Mouse (Mus musculus) ES-E14 (cell line): ENCODE measurements at regions not wholly inside any gene's neighbourhood (a gene's known extent, or its start where the extent isn't known, plus 50 kb on each side); places are given as distances from the start of the nearest gene placed in this dataset.

Experiments
- DNase-seq: peaks from one replicate; pipeline ENCODE4 v3.0.0-alpha.2; 2013; ENCODE audit warnings: low read depth, low spot score
- H3K27ac ChIP-seq: 2 replicates; pipeline ENCODE4 v1.5.1; 2012; ENCODE audit warnings: low read depth, mild to moderate bottlenecking, low read length, moderate library complexity, mixed read lengths; ENCODE audit not compliant: poor library complexity, insufficient read depth, severe bottlenecking
- H3K36me3 ChIP-seq: 2 replicates; pipeline ENCODE4 v1.6.1; 2012; ENCODE audit warnings: mild to moderate bottlenecking, low read length, moderate library complexity, mixed read lengths; ENCODE audit not compliant: control insufficient read depth, poor library complexity, insufficient read depth, severe bottlenecking
- H3K4me1 ChIP-seq, 2 experiments: fragments of 150-350 bp in 1 of 2; sonication (generic) in 1 of 2; 2 replicates each; pipeline ENCODE4 v1.6.1; 2012; ENCODE audit warnings: low read length in 2 of 2, mild to moderate bottlenecking in 1 of 2, mixed read lengths in 1 of 2; ENCODE audit not compliant: control insufficient read depth in 2 of 2, insufficient read depth in 2 of 2, poor library complexity in 1 of 2
- H3K4me3 ChIP-seq, 2 experiments: fragments of 150-350 bp in 1 of 2; sonication (generic) in 1 of 2; 2 replicates each; pipeline ENCODE4 v1.5.1; 2012; ENCODE audit warnings: low read length in 2 of 2, low read depth in 1 of 2, mild to moderate bottlenecking in 1 of 2, mixed read lengths in 1 of 2; ENCODE audit not compliant: insufficient read depth in 1 of 2, poor library complexity in 1 of 2, severe bottlenecking in 1 of 2
- H3K9ac ChIP-seq: 2 replicates; pipeline ENCODE4 v1.6.1; 2012; ENCODE audit warnings: low read depth, mild to moderate bottlenecking, low read length, mixed read lengths; ENCODE audit not compliant: poor library complexity, insufficient read depth, severe bottlenecking
- H3K9me3 ChIP-seq: fragments of 150-350 bp; sonication (generic); 2 replicates; pipeline ENCODE4 v1.6.1; 2012; ENCODE audit warnings: low read depth, mild to moderate bottlenecking, low read length; ENCODE audit not compliant: control insufficient read depth, insufficient read depth
- CHD2 ChIP-seq: IDR thresholded peaks from 2 replicates; pipeline ENCODE4 v1.6.1; 2014; ENCODE audit warnings: mild to moderate bottlenecking, low read depth, low read length, inconsistent platforms
- HCFC1 ChIP-seq: IDR thresholded peaks from 2 replicates; pipeline ENCODE4 v1.6.1; 2012; ENCODE audit warnings: low read length, inconsistent platforms, borderline replicate concordance; ENCODE audit not compliant: insufficient read depth
- MAFK ChIP-seq: IDR thresholded peaks from 2 replicates; pipeline ENCODE4 v1.6.1; 2014; ENCODE audit warnings: mild to moderate bottlenecking, low read depth, low read length, inconsistent platforms; ENCODE audit not compliant: insufficient read depth
- ZC3H11A ChIP-seq: IDR thresholded peaks from 2 replicates; pipeline ENCODE4 v1.6.1; 2012; ENCODE audit warnings: low read depth, mild to moderate bottlenecking, inconsistent platforms, low read length, borderline replicate concordance
- ZNF384 ChIP-seq: IDR thresholded peaks from 2 replicates; pipeline ENCODE4 v1.6.1; 2012; ENCODE audit warnings: low read depth, low read length, inconsistent platforms
- in situ Hi-C, 2 experiments: fragments of 600-800 bp; cut with MboI; formaldehyde crosslinking; loops; one replicate each; pipeline ENCODE4 v1.15.1; 2025; ENCODE audit warnings: low sequenced_read_pairs in 2 of 2, inconsistent platforms in 1 of 2; ENCODE audit not compliant: unreplicated experiment in 2 of 2

GRCm38 (mm10) chr8:87370194-87370593, 102.2 kb downstream of the Cbln1 start:
- Histone ChIP-seq H3K4me3 (no peak overlapping the region), H3K9me3 (no peaks in the 10 kb centered on the region), H3K27ac (no peak overlapping the region), H3K36me3 (no peaks in the 10 kb centered on the region), H3K9ac (no peak overlapping the region), H3K4me1 (no peaks in the 10 kb centered on the region)
- in situ Hi-C loops = no loop called here
- DNase-seq = no peak
- no peak for TF ChIP-seq HCFC1

GRCm38 (mm10) chr8:87350471-87350870, 121.9 kb downstream of the Cbln1 start:
- in situ Hi-C loops = no loop called here
- H3K9ac ChIP-seq = no peak overlapping the region
- TF ChIP-seq ZC3H11A (no peak), HCFC1 (no peak), ZNF384 (no peak), CHD2 (no peak), MAFK (no peak)
- DNase-seq = no peak
- no peak overlapping the region for H3K4me3 ChIP-seq
- no peaks in the 10 kb centered on the region for H3K36me3 ChIP-seq
- no peaks in the 10 kb centered on the region for H3K4me1 ChIP-seq
- H3K27ac ChIP-seq = no peak overlapping the region
- H3K9me3 ChIP-seq = no peaks in the 10 kb centered on the region

- Histone ChIP-seq H3K9ac (no peak overlapping the region), H3K9me3 (no peaks in the 10 kb centered on the region), H3K27ac (no peak overlapping the region), H3K36me3 (no peaks in the 10 kb centered on the region), H3K4me1 (no peaks in the 10 kb centered on the region), H3K4me3 (no peak overlapping the region)
- peak; percentile 6 for DNase-seq
- TF ChIP-seq HCFC1 (no peak), CHD2 (no peak), ZC3H11A (no peak), MAFK (no peak), ZNF384 (no peak)
- in situ Hi-C loops = no loop called here
Measured at GRCm38 (mm10) chr8:87349781-87350181, 122.6 kb downstream of the Cbln1 start.

- DNase-seq = no peak
- Histone ChIP-seq H3K9me3 (no peaks in the 10 kb centered on the region), H3K4me3 (no peak overlapping the region), H3K4me1 (peaks cover 0 to 2% of the 10 kb centered on the region in 2 experiments; a peak in 1 of 4 replicates), H3K27ac (no peak overlapping the region), H3K9ac (no peak overlapping the region), H3K36me3 (no peaks in the 10 kb centered on the region)
- in situ Hi-C loops = no loop called here
- no peak for TF ChIP-seq ZNF384
- no peak for TF ChIP-seq MAFK
- TF ChIP-seq HCFC1 = no peak
- TF ChIP-seq ZC3H11A = no peak
- no peak for TF ChIP-seq CHD2
Measured at GRCm38 (mm10) chr8:87329371-87329770, 143.0 kb downstream of the Cbln1 start.

- no peak for TF ChIP-seq CHD2
- TF ChIP-seq MAFK = no peak
- no peak for TF ChIP-seq ZNF384
- no peak for TF ChIP-seq HCFC1
- no peak for TF ChIP-seq ZC3H11A
- no peak for DNase-seq
Measured at GRCm38 (mm10) chr8:87314570-87314969, 157.8 kb downstream of the Cbln1 start.

More at GRCm38 (mm10) chr8:87314570-87314969, 157.8 kb downstream of the Cbln1 start:
- in situ Hi-C loops = no loop called here
- no peaks in the 10 kb centered on the region for H3K4me1 ChIP-seq
- H3K4me3 ChIP-seq = no peak overlapping the region
- no peaks in the 10 kb centered on the region for H3K9me3 ChIP-seq
- no peaks in the 10 kb centered on the region for H3K36me3 ChIP-seq
- H3K27ac ChIP-seq = no peak overlapping the region
- H3K9ac ChIP-seq = no peak overlapping the region
